Mouse (Mus musculus): ENCODE measurements around the gene Zfp423.

- TF ChIP-seq BHLHE40 (IDR thresholded peaks at IDR 0.05; ENCODE audit: borderline replicate concordance, low read depth, low read length) (no peak), POLR2A (IDR thresholded peaks at IDR 0.05; ENCODE audit: control insufficient read depth in 1 of 2, insufficient read depth in 1 of 2, low read depth in 1 of 2, low read length in 2 of 2, poor library complexity in 1 of 2) (no peak), MXI1 (IDR thresholded peaks at IDR 0.05; ENCODE audit: low read depth, low read length) (no peak), GATA1 (IDR thresholded peaks at IDR 0.05; ENCODE audit: low read depth, low read length) (no peak), ELF1 (IDR thresholded peaks at IDR 0.05; ENCODE audit: low read depth, low read length) (no peak), CHD2 (IDR thresholded peaks at IDR 0.05; ENCODE audit: low read length) (no peak), TCF12 (IDR thresholded peaks at IDR 0.05; ENCODE audit: low read depth, low read length) (no peak), EP300 (IDR thresholded peaks at IDR 0.05; ENCODE audit: low read depth in 1 of 2, low read length in 2 of 2) (no peak), CHD1 (IDR thresholded peaks at IDR 0.05; ENCODE audit: low read depth, low read length) (no peak), JUND (IDR thresholded peaks at IDR 0.05; ENCODE audit: low read depth, low read length) (no peak), MAX (IDR thresholded peaks at IDR 0.05; ENCODE audit: low read length) (no peak), USF1 (IDR thresholded peaks at IDR 0.05; ENCODE audit: low read depth, low read length) (no peak)
These were observed 311.6 kb downstream of the Zfp423 start for GRCm38 (mm10) chr8:87647781-87648180.
